Mouse (Mus musculus) stomach, postnatal 0 days (tissue): ENCODE measurements at regions not wholly inside any gene's neighbourhood (a gene's known extent, or its start where the extent isn't known, plus 50 kb on each side); places are given as distances from the start of the nearest gene placed in this dataset.

Source experiments
- CTCF ChIP-seq: IDR thresholded peaks from 2 replicates; pipeline ENCODE4 v1.5.1; 2016; ENCODE audit warnings: antibody characterized with exemption, low read depth, mild to moderate bottlenecking, moderate library complexity
- EP300 ChIP-seq: optimal IDR thresholded peaks from 2 replicates; pipeline ENCODE3; 2016; ENCODE audit warnings: antibody characterized with exemption

DNA sequence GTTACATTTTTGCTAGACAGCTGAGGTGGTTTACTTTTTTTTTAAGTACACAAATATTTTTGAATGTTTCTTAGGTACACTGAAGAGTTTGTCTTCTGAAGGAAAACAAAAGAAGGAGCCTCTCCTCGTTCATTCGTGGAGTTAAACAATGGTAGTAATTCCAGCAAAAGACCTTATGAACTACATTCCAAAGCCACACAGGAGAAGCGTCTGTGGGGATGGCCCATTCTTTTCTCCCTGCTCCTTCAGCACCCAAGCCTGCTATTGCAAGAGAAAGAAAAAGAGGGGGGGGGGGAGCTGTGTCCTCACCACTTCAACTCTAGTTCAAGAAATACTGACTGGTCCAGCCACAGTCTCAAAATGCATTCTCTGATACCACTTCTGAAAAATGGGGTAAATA lies 87.4 kb downstream of the Nr2f2 start:
- TF ChIP-seq CTCF (no peak), EP300 (no peak)
